Mouse (Mus musculus) heart, embryonic 10.5 days (tissue): ENCODE data around the gene Abcc4. TPM values are rescaled to one million over a fixed set of nuclear protein-coding genes. Genes with fewer than 3 reads are reported as not detected.

Source experiments
- DNase-seq: peaks from one replicate; pipeline ENCODE4 v3.0.0-alpha.2; 2017; ENCODE audit warnings: low spot score
- H3K27ac ChIP-seq: fragments of 300-500 bp; sonication (generic); 2 replicates; pipeline ENCODE4 v1.5.1; 2016; ENCODE audit warnings: mild to moderate bottlenecking
- H3K27me3 ChIP-seq: fragments of 300-500 bp; sonication (generic); 2 replicates; pipeline ENCODE4 v1.6.1; 2016; ENCODE audit warnings: mild to moderate bottlenecking; ENCODE audit not compliant: poor library complexity, insufficient read depth, severe bottlenecking
- H3K36me3 ChIP-seq: fragments of 300-500 bp; sonication (generic); 2 replicates; pipeline ENCODE4 v1.6.1; 2016; ENCODE audit warnings: mild to moderate bottlenecking, moderate library complexity
- H3K4me1 ChIP-seq: fragments of 300-500 bp; sonication (generic); 2 replicates; pipeline ENCODE4 v1.6.1; 2016; ENCODE audit warnings: mild to moderate bottlenecking
- H3K4me3 ChIP-seq: fragments of 300-500 bp; sonication (generic); 2 replicates; pipeline ENCODE4 v1.5.1; 2016; ENCODE audit warnings: mild to moderate bottlenecking, moderate library complexity
- H3K9me3 ChIP-seq: fragments of 300-500 bp; sonication (generic); 2 replicates; pipeline ENCODE4 v1.6.1; 2016; ENCODE audit warnings: mild to moderate bottlenecking, moderate library complexity
- WGBS: fragments of 180-500 bp; shearing (Covaris S2); methylation state at CpG from one replicate; pipeline ENCODE4 v1.1.7; 2016; 5-methylcytosine and 5-hydroxymethylcytosine counted together
- polyA plus RNA-seq: library from polyadenylated mRNA; unstranded; fragments of >200 nt; fragmentation: Nextera tagmentation; extraction: Ambion mirVana; gene quantifications from 2 replicates; pipeline ENCODE4 v1.2.1, GENCODE M21; 2016

The Abcc4 gene
- polyA plus RNA-seq, 1 experiment from 2014 or later: 1.9 TPM

- DNase-seq: no peak
- Histone ChIP-seq H3K27ac (no peak overlapping the region), H3K9me3 (no peaks in the 10 kb centered on the region), H3K4me1 (no peaks in the 10 kb centered on the region), H3K36me3 (no peaks in the 10 kb centered on the region), H3K27me3 (no peaks in the 10 kb centered on the region), H3K4me3 (no peak overlapping the region)
- WGBS: 90% methylated on average over 7 of the region's 7 CpGs
Measured at GRCm38 (mm10) chr14:118608317-118608716, 97.7 kb downstream of the Abcc4 start.

- DNase-seq: no peak
- H3K27ac ChIP-seq: no peak overlapping the region
- H3K9me3 ChIP-seq: no peaks in the 10 kb centered on the region
- no peaks in the 10 kb centered on the region for H3K36me3 ChIP-seq
- no peaks in the 10 kb centered on the region for H3K27me3 ChIP-seq
- H3K4me1 ChIP-seq: peaks cover 7% of the 10 kb centered on the region; the same call in 1 of the 2 replicates
- H3K4me3 ChIP-seq: no peak overlapping the region
- WGBS: 74% methylated on average over 9 of the region's 9 CpGs
Measured at GRCm38 (mm10) chr14:118606476-118606875, 99.5 kb downstream of the Abcc4 start.

- Histone ChIP-seq H3K27ac (no peak overlapping the region), H3K4me3 (no peak overlapping the region), H3K27me3 (no peaks in the 10 kb centered on the region), H3K4me1 (peaks cover 10% of the 10 kb centered on the region; the same call in 1 of the 2 replicates), H3K36me3 (no peaks in the 10 kb centered on the region), H3K9me3 (no peaks in the 10 kb centered on the region)
- WGBS: 92% methylated on average over 2 of the region's 2 CpGs
- no peak for DNase-seq
Measured at GRCm38 (mm10) chr14:118604903-118605302, 101.1 kb downstream of the Abcc4 start.

GRCm38 (mm10) chr14:118602031-118602430 lies 104.0 kb downstream of the Abcc4 start:
- H3K4me3 ChIP-seq: no peak overlapping the region
- H3K4me1 ChIP-seq: peaks cover 10% of the 10 kb centered on the region; the same call in 1 of the 2 replicates
- no peaks in the 10 kb centered on the region for H3K27me3 ChIP-seq
- H3K27ac ChIP-seq: no peak overlapping the region
- no peak for DNase-seq
- no peaks in the 10 kb centered on the region for H3K36me3 ChIP-seq
- WGBS: 61% methylated on average over 8 of the region's 8 CpGs
- no peaks in the 10 kb centered on the region for H3K9me3 ChIP-seq

GRCm38 (mm10) chr14:118600746-118601145 lies 105.3 kb downstream of the Abcc4 start:
- DNase-seq: no peak
- Histone ChIP-seq H3K27me3 (no peaks in the 10 kb centered on the region), H3K36me3 (no peaks in the 10 kb centered on the region), H3K27ac (no peak overlapping the region), H3K9me3 (no peaks in the 10 kb centered on the region), H3K4me3 (no peak overlapping the region), H3K4me1 (peaks cover 10% of the 10 kb centered on the region; the same call in 1 of the 2 replicates)
- 58% methylated on average over 6 of the region's 6 CpGs for WGBS

GRCm38 (mm10) chr14:118598757-118599156 lies 107.3 kb downstream of the Abcc4 start:
- H3K4me1 ChIP-seq: peaks cover 10% of the 10 kb centered on the region; the same call in 1 of the 2 replicates
- 86% methylated on average over 3 of the region's 3 CpGs for WGBS
- H3K27me3 ChIP-seq: no peaks in the 10 kb centered on the region
- no peaks in the 10 kb centered on the region for H3K36me3 ChIP-seq
- no peaks in the 10 kb centered on the region for H3K9me3 ChIP-seq
- no peak for DNase-seq
- no peak overlapping the region for H3K27ac ChIP-seq
- H3K4me3 ChIP-seq: no peak overlapping the region

- H3K4me1 ChIP-seq: no peaks in the 10 kb centered on the region
- WGBS: 82% methylated on average over 13 of the region's 13 CpGs
- peaks cover 5% of the 10 kb centered on the region; the same call in 1 of the 2 replicates for H3K27me3 ChIP-seq
- no peaks in the 10 kb centered on the region for H3K9me3 ChIP-seq
- H3K27ac ChIP-seq: no peak overlapping the region
- no peak for DNase-seq
- no peak overlapping the region for H3K4me3 ChIP-seq
- H3K36me3 ChIP-seq: no peaks in the 10 kb centered on the region
Measured at GRCm38 (mm10) chr14:118594463-118594862, 111.6 kb downstream of the Abcc4 start.

GRCm38 (mm10) chr14:118591477-118592403 lies 114.3 kb downstream of the Abcc4 start:
- 47% methylated on average over 20 of the region's 20 CpGs for WGBS
- H3K4me3 ChIP-seq: no peak overlapping the region
- peak; percentile 83 for DNase-seq
- peaks cover 5% of the 10 kb centered on the region; the same call in 1 of the 2 replicates for H3K27me3 ChIP-seq
- no peaks in the 10 kb centered on the region for H3K36me3 ChIP-seq
- no peaks in the 10 kb centered on the region for H3K9me3 ChIP-seq
- no peak overlapping the region for H3K27ac ChIP-seq
- no peaks in the 10 kb centered on the region for H3K4me1 ChIP-seq

GRCm38 (mm10) chr14:118582333-118582941 lies 123.6 kb downstream of the Abcc4 start:
- H3K4me3 ChIP-seq: no peak overlapping the region
- H3K36me3 ChIP-seq: no peaks in the 10 kb centered on the region
- no peaks in the 10 kb centered on the region for H3K4me1 ChIP-seq
- H3K27me3 ChIP-seq: no peaks in the 10 kb centered on the region
- H3K9me3 ChIP-seq: no peaks in the 10 kb centered on the region
- no peak for DNase-seq
- 87% methylated on average over 8 of the region's 8 CpGs for WGBS
- no peak overlapping the region for H3K27ac ChIP-seq

GRCm38 (mm10) chr14:118581673-118582072 lies 124.3 kb downstream of the Abcc4 start:
- Histone ChIP-seq H3K27ac (no peak overlapping the region), H3K9me3 (no peaks in the 10 kb centered on the region), H3K4me3 (no peak overlapping the region), H3K27me3 (no peaks in the 10 kb centered on the region), H3K36me3 (no peaks in the 10 kb centered on the region), H3K4me1 (no peaks in the 10 kb centered on the region)
- WGBS: 19% methylated on average over 8 of the region's 8 CpGs
- no peak for DNase-seq

- Histone ChIP-seq H3K4me1 (no peaks in the 10 kb centered on the region), H3K4me3 (no peak overlapping the region), H3K27ac (no peak overlapping the region), H3K36me3 (no peaks in the 10 kb centered on the region), H3K9me3 (no peaks in the 10 kb centered on the region), H3K27me3 (no peaks in the 10 kb centered on the region)
- DNase-seq: no peak
- 82% methylated on average over 19 of the region's 19 CpGs for WGBS
Measured at GRCm38 (mm10) chr14:118579013-118579728, 126.8 kb downstream of the Abcc4 start.

- H3K4me1 ChIP-seq: no peaks in the 10 kb centered on the region
- H3K9me3 ChIP-seq: no peaks in the 10 kb centered on the region
- no peak for DNase-seq
- H3K4me3 ChIP-seq: no peak overlapping the region
- H3K36me3 ChIP-seq: no peaks in the 10 kb centered on the region
- no peak overlapping the region for H3K27ac ChIP-seq
- 85% methylated on average over 5 of the region's 5 CpGs for WGBS
- no peaks in the 10 kb centered on the region for H3K27me3 ChIP-seq
Measured at GRCm38 (mm10) chr14:118577895-118578294, 128.1 kb downstream of the Abcc4 start.
